Mouse (Mus musculus): ENCODE results near the gene Ahdc1. TPM values are rescaled to one million over a fixed set of nuclear protein-coding genes. Genes with fewer than 3 reads are reported as not detected.

The Ahdc1 gene
- total and polyA plus RNA-seq, 3 experiments, result 2.7 to 37.9 (median 15.6) TPM

DNA sequence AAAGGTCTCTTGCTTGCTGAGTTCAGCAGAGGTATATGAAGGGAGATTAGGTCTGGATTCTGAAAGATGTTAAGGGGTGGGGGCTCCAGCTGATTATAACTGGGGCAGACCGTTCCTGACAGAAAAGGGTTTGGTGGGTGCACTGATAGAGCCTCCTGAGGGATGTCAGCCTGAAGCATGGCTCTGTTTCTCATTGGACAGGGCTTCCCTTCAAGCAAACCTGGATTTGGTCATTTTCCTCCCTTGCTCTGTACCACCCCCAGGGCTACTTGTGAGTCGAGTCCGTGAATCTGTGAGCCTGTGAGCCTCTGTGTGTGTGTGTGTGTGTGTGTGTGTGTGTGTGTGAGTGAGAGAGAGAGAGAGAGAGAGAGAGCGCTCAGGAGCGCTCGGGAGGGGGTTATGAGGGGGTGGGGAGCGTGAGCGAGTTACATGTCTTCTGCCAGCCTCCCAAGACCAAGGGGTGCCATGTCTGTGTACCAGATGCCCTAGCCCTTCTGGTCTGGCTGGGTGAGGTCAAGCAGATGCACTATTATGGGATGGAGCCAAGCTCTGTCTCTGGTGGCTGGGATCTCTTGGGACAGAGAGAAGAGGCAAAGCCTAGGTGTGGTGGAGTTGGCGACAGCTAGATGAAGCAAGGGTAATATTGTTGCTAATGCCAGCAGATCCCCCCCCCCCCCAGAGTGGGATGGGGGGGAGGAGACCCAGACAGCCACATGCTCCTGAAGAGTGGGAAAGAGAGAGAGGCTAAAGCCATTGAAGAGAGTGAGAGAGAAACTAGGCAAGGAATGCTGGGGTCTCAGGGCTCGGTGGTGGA, 4.0 kb downstream of the Ahdc1 start:
- Histone ChIP-seq H3K4me3 (ENCODE audit: low read depth, low read length) (no peak overlapping the region), H3K36me3 (replicated peaks) (peaks cover 32% of the 10 kb centered on the region), H3K27me3 (ENCODE audit: insufficient read depth, low read length) (peaks cover 49% of the 10 kb centered on the region), H3K9me3 (replicated peaks) (no peaks in the 10 kb centered on the region), H3K4me1 (ENCODE audit: insufficient read depth, low read depth, low read length) (peaks cover 70% of the 10 kb centered on the region)
- DNase-seq (ENCODE audit: low spot score) (no peak), ATAC-seq (ENCODE audit: extremely low read depth, insufficient number of reproducible peaks, low FRiP score, poor library complexity, severe bottlenecking) (no peak)
- TF ChIP-seq CTCF (IDR thresholded peaks at IDR 0.05; ENCODE audit: low read depth, low read length) (no peak), TAL1 (conservative IDR thresholded peaks at IDR 0.05; ENCODE audit: low read depth, low read length) (no peak), POLR2AphosphoS5 (IDR thresholded peaks at IDR 0.05; ENCODE audit: insufficient replicate concordance, low read depth, low read length) (no peak), GATA2 (IDR thresholded peaks at IDR 0.05; ENCODE audit: borderline replicate concordance, low read depth, low read length) (no peak), GATA1 (IDR thresholded peaks at IDR 0.05; ENCODE audit: borderline replicate concordance, low read length) (no peak)

DNA sequence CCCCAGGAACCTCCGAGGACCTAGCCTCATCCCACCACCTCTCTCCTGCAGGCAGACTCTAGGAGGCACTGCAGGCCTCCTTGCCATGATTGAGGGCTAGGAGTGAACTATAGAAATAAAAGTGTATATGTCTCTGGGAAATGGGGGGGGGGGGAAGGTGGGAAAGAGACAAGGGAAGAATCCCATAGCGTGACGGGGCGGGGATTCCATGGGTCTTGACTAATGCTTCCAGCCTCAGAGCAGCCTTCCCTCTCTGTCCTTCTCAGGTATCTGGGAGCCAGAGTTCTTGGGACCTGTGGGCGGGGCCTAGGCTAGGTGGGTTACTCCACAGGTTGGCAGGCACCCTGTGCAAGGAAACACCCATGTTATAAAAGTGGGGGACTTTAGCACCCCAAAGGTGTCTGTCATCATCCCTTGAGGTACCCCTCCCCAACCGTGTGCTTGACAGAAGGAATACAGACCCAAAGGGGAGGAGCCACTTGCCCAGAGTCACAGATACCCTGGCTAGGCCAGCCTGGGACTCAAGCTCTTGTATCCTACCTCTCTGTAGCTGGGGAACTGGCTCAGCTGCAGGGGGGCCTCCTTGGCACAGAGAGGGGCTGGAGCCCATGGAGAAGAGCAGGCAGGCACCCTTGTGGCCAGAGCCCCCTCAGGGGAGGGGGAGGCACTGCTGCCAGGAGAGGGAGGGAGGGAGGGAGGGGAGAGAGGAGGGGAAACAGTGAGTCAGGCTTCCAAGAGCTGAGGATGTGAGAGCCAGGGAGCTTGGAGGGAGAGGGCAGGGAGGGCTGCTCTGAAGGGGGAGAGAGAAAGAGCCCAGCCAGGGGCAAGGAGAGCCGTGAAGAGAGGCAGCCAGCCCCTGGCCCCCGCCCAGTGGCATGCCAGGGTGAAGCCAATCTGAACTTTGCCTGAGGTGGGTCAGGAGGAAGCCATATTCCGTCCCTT, 4.9 kb downstream of the Ahdc1 start:
- Histone ChIP-seq H3K4me1 (ENCODE audit: insufficient read depth, low read depth, low read length) (peaks cover 62% of the 10 kb centered on the region), H3K27me3 (ENCODE audit: insufficient read depth, low read length) (peaks cover 42% of the 10 kb centered on the region), H3K9me3 (replicated peaks) (no peaks in the 10 kb centered on the region), H3K36me3 (replicated peaks) (peaks cover 37% of the 10 kb centered on the region), H3K4me3 (ENCODE audit: low read depth, low read length) (no peak overlapping the region)
- ATAC-seq (ENCODE audit: extremely low read depth, insufficient number of reproducible peaks, low FRiP score, poor library complexity, severe bottlenecking), result no peak
- DNase-seq (ENCODE audit: low spot score), result no peak
- TF ChIP-seq TAL1 (conservative IDR thresholded peaks at IDR 0.05; ENCODE audit: low read depth, low read length) (no peak), GATA2 (IDR thresholded peaks at IDR 0.05; ENCODE audit: borderline replicate concordance, low read depth, low read length) (no peak), GATA1 (IDR thresholded peaks at IDR 0.05; ENCODE audit: borderline replicate concordance, low read length) (no peak)

DNA sequence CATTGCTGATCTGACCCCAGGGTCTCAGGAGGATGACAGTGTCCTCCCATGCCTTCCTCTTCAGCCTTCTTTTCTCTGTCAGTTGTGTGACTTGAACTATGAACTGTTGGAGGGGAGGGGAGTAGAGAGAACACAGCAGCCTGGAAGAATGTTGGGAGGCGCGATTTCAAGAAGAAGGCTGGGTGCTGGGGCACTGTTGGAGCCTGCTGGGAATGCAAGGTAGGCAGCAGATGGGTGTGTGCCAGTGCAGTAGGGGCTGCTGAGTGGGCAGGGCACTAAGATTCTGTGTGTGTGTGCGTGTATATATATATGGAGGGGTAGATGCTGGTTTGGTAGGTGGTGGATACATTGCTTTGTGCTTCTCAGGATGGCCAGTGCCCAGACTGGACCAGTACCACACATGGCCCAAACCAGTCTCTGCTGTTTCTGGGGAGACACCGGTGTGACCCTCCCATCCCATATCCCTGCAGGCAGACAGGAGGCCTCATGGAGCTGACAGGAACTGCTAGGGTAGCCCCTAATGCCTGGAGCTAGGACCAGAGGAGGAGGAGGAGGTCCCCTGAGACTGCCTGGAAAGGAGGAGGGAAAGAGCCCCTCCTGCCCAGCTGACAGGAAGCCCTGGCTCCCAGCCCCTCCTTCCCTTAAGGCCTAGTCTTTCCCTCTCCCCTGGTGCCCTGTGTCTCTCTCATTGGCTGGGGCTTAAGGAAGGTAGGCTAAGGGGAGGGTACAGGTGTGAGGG, 5.8 kb downstream of the Ahdc1 start:
- Histone ChIP-seq H3K27me3 (ENCODE audit: insufficient read depth, low read length) (peaks cover 39% of the 10 kb centered on the region; the same call in 1 of the 2 replicates), H3K36me3 (replicated peaks) (peaks cover 43% of the 10 kb centered on the region), H3K9me3 (replicated peaks) (no peaks in the 10 kb centered on the region), H3K4me3 (ENCODE audit: low read depth, low read length) (no peak overlapping the region), H3K4me1 (ENCODE audit: insufficient read depth, low read depth, low read length) (peaks cover 63% of the 10 kb centered on the region)
- ATAC-seq (ENCODE audit: extremely low read depth, insufficient number of reproducible peaks, low FRiP score, poor library complexity, severe bottlenecking) (no peak), DNase-seq (ENCODE audit: low spot score) (no peak)
- no peak for TF ChIP-seq GATA2 (IDR thresholded peaks at IDR 0.05; ENCODE audit: borderline replicate concordance, low read depth, low read length)
- no peak for TF ChIP-seq POLR2AphosphoS5 (IDR thresholded peaks at IDR 0.05; ENCODE audit: insufficient replicate concordance, low read depth, low read length)
- TF ChIP-seq CTCF (IDR thresholded peaks at IDR 0.05; ENCODE audit: low read depth, low read length), result no peak
- no peak for TF ChIP-seq TAL1 (conservative IDR thresholded peaks at IDR 0.05; ENCODE audit: low read depth, low read length)
- TF ChIP-seq GATA1 (IDR thresholded peaks at IDR 0.05; ENCODE audit: borderline replicate concordance, low read length), result no peak

DNA sequence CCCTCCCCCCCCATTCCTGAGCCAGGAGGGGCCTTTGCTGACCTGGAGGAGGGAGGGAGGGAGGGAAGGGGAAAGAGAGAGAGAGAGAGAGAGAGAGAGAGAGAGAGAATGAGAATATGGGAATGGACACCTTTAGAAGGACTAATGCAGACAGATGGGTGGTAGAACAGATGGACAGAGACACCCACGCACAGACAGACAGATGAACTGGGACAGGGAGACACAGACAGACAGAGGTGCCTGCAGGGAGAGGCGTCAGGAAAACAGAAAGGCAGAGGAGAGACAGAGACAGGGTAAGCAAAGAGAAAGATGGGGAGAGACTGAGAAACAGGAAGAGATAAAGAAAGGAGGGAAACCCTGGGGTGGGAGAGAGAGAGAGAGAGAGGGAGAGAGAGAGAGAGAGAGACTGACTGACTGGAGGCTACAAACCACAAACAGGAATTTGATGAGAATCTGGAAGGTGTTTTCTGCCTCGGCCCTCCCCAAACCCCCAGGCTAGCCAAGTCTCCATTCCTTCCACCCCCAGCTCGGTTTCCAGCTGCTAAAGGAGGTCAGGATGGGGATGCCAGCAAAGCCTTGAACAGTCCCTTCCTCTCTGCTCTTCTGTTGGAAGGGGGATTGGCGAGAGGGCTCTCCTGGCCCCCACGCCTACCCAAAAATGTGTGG, 6.7 kb downstream of the Ahdc1 start:
- ATAC-seq (ENCODE audit: extremely low read depth, insufficient number of reproducible peaks, low FRiP score, poor library complexity, severe bottlenecking) (no peak), DNase-seq (ENCODE audit: low spot score) (no peak)
- H3K4me1 ChIP-seq (ENCODE audit: insufficient read depth, low read depth, low read length), result peaks cover 61% of the 10 kb centered on the region
- H3K27me3 ChIP-seq (ENCODE audit: insufficient read depth, low read length), result peaks cover 36% of the 10 kb centered on the region; the same call in 1 of the 2 replicates
- H3K9me3 ChIP-seq (replicated peaks), result no peaks in the 10 kb centered on the region
- no peak overlapping the region for H3K4me3 ChIP-seq (ENCODE audit: low read depth, low read length)
- TF ChIP-seq TAL1 (conservative IDR thresholded peaks at IDR 0.05; ENCODE audit: low read depth, low read length) (no peak), GATA1 (IDR thresholded peaks at IDR 0.05; ENCODE audit: borderline replicate concordance, low read length) (no peak), CTCF (IDR thresholded peaks at IDR 0.05; ENCODE audit: low read depth, low read length) (no peak), GATA2 (IDR thresholded peaks at IDR 0.05; ENCODE audit: borderline replicate concordance, low read depth, low read length) (no peak), POLR2AphosphoS5 (IDR thresholded peaks at IDR 0.05; ENCODE audit: insufficient replicate concordance, low read depth, low read length) (no peak)
- peaks cover 52% of the 10 kb centered on the region for H3K36me3 ChIP-seq (replicated peaks)

DNA sequence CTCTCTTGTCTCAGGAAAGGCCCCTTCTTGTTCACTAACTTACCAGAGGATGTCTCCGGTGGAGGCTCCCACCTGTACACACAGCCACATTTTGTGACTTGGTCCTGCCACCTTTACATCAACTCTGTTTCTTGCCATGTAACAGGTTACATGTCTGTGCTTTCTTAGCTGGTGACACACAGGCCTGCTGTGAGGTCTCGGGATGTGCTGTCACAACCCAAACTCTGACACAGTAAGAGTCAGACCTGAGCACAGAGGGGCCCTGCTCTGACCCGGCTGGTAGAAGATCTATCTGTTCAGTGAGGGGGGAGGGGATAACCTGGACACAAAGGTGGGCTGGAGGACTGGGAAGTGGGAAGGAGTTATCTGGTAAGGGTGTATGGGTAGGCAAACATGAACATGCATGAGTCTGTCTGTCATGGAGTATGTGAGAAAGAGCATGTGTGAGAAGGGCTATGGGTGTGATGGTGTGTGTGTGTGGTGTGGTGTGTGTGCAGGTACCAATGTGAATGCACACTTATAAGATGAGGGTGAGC, 7.3 kb downstream of the Ahdc1 start:
- no peak for DNase-seq (ENCODE audit: low spot score)

More for the DNA sequence above, 7.3 kb downstream of the Ahdc1 start:
- Histone ChIP-seq H3K36me3 (replicated peaks) (peaks cover 58% of the 10 kb centered on the region), H3K4me3 (ENCODE audit: low read depth, low read length) (no peak overlapping the region), H3K27me3 (ENCODE audit: insufficient read depth, low read length) (peaks cover 30% of the 10 kb centered on the region; the same call in 1 of the 2 replicates), H3K4me1 (ENCODE audit: insufficient read depth, low read depth, low read length) (peaks cover 55% of the 10 kb centered on the region), H3K9me3 (replicated peaks) (no peaks in the 10 kb centered on the region)
- no peak for ATAC-seq (ENCODE audit: extremely low read depth, insufficient number of reproducible peaks, low FRiP score, poor library complexity, severe bottlenecking)
- TF ChIP-seq CTCF (IDR thresholded peaks at IDR 0.05; ENCODE audit: low read depth, low read length) (no peak), GATA1 (IDR thresholded peaks at IDR 0.05; ENCODE audit: borderline replicate concordance, low read length) (no peak), GATA2 (IDR thresholded peaks at IDR 0.05; ENCODE audit: borderline replicate concordance, low read depth, low read length) (no peak), TAL1 (conservative IDR thresholded peaks at IDR 0.05; ENCODE audit: low read depth, low read length) (no peak), POLR2AphosphoS5 (IDR thresholded peaks at IDR 0.05; ENCODE audit: insufficient replicate concordance, low read depth, low read length) (no peak)

Data from G1E (cell line).